Mouse (Mus musculus) lung, postnatal 0 days (tissue): Measurements from ENCODE around the gene Gab2.

Experiments used
- CTCF ChIP-seq: IDR thresholded peaks from 2 replicates; pipeline ENCODE4 v1.5.1; 2016; ENCODE audit warnings: antibody characterized with exemption, mild to moderate bottlenecking
- EP300 ChIP-seq: IDR thresholded peaks from 2 replicates; pipeline ENCODE4 v1.6.1; 2016; ENCODE audit warnings: antibody characterized with exemption, mild to moderate bottlenecking, control low read depth

DNA sequence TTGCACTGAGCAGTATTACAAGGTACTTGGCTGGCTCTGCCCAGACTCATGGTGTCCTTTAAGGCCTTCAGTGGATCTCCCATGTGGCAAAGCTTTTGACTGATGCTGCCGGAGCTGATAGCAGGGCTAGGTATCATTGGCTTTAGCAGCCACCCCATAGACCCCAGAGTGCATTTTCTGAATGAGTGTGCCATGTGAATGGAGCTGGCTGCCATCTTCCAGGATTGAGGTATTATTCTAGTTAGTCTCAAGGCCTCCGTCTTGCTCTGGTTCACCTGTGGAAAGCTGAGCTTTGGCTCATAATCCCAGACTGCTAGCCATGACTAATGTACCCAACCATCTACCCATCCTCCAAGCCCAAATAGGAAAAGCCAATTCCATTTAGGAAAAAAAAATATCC, 225.4 kb downstream of the Gab2 start:
- no peak for TF ChIP-seq CTCF
- TF ChIP-seq EP300 = no peak
